Mouse (Mus musculus): ENCODE results near the gene Naa60. TPM values are rescaled to one million over a fixed set of nuclear protein-coding genes. Genes with fewer than 3 reads are reported as not detected.

Naa60 gene
- 87.9 and 95.8 TPM in 2 replicates for total RNA-seq (2014; rRNA removed)
- polyA plus RNA-seq (2015; fragmentation: Nextera tagmentation; extraction: Ambion mirVana) = 102 and 106 TPM in 2 replicates

DNA sequence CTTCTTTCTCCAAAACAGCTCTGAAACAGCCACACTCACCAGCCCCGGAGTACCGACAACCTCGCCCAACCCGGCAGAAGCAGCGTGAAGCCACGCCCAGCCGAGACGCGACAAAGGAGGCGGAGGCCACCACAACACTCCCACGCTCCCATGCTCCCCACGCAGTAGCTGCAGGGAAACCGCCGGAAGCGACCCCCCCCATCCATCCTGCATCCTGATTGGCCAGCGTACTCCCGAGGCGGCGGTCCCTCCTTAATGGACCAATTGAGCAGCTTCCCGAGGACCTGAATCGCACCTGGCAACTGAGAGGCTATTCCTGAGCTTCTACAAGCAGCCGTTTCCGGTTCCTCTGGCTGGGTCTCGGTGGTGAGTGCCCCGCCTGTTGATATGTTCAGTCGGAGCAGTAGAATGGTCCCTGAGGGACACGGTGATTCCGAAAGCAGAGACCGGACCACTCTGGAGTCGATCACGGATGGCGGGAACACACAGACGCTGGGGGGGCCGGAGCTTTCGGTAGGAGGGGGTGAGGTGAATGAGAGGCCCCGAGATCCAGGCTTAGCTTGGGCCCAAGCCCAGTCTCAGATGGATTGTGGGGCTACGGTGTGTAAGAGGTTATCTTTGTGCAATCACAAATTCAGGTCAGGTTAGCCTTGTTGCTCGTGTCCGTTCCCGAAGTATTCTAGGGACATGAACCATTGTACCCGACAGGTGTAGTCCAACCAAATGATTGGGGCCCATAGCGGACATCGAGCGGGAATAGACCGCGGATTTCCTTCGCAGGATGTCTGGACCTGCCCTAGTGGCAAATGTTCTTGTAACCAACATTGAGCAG is at the start of gene Naa60:
TSS of gene Naa60 (plus strand) at position 160 of the 832 bp plus-strand sequence.
- no peak for TF ChIP-seq CTCF (IDR thresholded peaks at IDR 0.05)
- peak; percentile 98 for ATAC-seq (ENCODE audit: low FRiP score)
- Histone ChIP-seq H3K4me3 (ENCODE audit: low read depth, low read length) (peak within 1 kb of the TSS; percentile 58), H3K4me1 (ENCODE audit: insufficient read depth, low read length) (peaks cover 4% of the 10 kb centered on the region; the same call in 1 of the 2 replicates), H3K27me3 (ENCODE audit: insufficient read depth, low read length) (no peaks in the 10 kb centered on the region), H3K4me2 (ENCODE audit: low read depth, low read length, poor library complexity, severe bottlenecking) (peak within 1 kb of the TSS; percentile 90), H3K36me3 (ENCODE audit: insufficient read depth, low read length) (peaks cover 4% of the 10 kb centered on the region; the same call in 1 of the 2 replicates), H3K9ac (replicated peaks; ENCODE audit: low read length, poor library complexity, severe bottlenecking) (peak within 1 kb of the TSS; percentile 66), H3K27ac (ENCODE audit: low read depth, low read length) (peak within 1 kb of the TSS; percentile 73), H3K9me3 (ENCODE audit: low read length) (no peaks in the 10 kb centered on the region)
- WGBS = 4% methylated on average over 47 of the region's 47 CpGs
- DNase-seq (ENCODE audit: low spot score) = peak; percentile 96

DNA sequence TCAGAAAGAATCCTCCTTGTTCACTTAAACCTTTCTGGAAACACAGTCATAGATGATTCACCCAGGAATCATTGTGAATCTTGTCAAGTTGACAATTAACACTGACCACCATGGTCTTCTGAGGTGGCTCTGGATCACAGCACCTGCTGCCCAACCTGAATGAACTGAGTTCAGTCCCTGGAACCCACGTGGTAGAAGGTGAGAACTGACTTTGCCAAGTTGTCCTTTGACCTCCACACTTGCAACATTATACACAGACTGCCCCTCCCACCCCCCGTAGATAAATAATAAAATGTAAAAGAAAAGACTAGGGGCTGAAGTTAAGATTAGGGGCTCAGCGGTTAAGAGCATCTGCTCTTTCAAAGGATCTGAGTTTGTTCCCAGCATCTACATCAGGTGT is 44.2 kb upstream of the Naa60 start:
- H3K27ac ChIP-seq (ENCODE audit: low read depth, low read length) = no peak overlapping the region
- H3K27me3 ChIP-seq (ENCODE audit: insufficient read depth, low read length) = no peaks in the 10 kb centered on the region
- no peaks in the 10 kb centered on the region for H3K36me3 ChIP-seq (ENCODE audit: insufficient read depth, low read length)
- H3K4me2 ChIP-seq (ENCODE audit: low read depth, low read length, poor library complexity, severe bottlenecking) = no peak overlapping the region
- 60% methylated on average over 3 of the region's 3 CpGs for WGBS
- ATAC-seq (ENCODE audit: low FRiP score) (no peak), DNase-seq (ENCODE audit: low spot score) (no peak)
- no peak overlapping the region for H3K4me3 ChIP-seq (ENCODE audit: low read depth, low read length)
- no peak for TF ChIP-seq CTCF (IDR thresholded peaks at IDR 0.05)
- no peak overlapping the region for H3K9ac ChIP-seq (replicated peaks; ENCODE audit: low read length, poor library complexity, severe bottlenecking)
- H3K9me3 ChIP-seq (ENCODE audit: low read length) = no peaks in the 10 kb centered on the region
- H3K4me1 ChIP-seq (ENCODE audit: insufficient read depth, low read length) = no peaks in the 10 kb centered on the region

DNA sequence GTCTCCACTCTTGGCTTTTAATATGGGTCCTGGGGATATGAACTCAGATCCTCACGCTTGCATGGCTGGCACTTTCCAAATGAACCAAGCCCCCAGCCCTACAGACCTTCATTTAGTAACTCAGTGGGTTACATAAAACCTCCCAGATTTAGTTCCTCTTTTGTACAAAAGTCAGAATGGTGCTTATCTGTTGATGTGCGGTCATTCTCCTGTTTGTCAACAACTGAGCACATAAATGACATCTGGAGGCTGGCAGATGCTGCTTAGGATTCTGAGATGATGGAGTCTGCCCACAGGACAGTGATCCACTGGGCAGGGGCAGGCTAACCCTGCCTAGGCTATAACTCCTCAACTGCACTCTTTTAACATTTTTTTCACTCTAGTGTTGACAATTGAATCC is 42.4 kb upstream of the Naa60 start:
- H3K9me3 ChIP-seq (ENCODE audit: low read length) = no peaks in the 10 kb centered on the region
- H3K9ac ChIP-seq (replicated peaks; ENCODE audit: low read length, poor library complexity, severe bottlenecking) = no peak overlapping the region
- no peak overlapping the region for H3K4me3 ChIP-seq (ENCODE audit: low read depth, low read length)
- H3K4me2 ChIP-seq (ENCODE audit: low read depth, low read length, poor library complexity, severe bottlenecking) = no peak overlapping the region
- DNase-seq (ENCODE audit: low spot score) = no peak
- no peaks in the 10 kb centered on the region for H3K4me1 ChIP-seq (ENCODE audit: insufficient read depth, low read length)
- no peaks in the 10 kb centered on the region for H3K27me3 ChIP-seq (ENCODE audit: insufficient read depth, low read length)
- TF ChIP-seq CTCF (IDR thresholded peaks at IDR 0.05) = no peak
- H3K36me3 ChIP-seq (ENCODE audit: insufficient read depth, low read length) = no peaks in the 10 kb centered on the region
- 84% methylated on average over 2 of the region's 2 CpGs for WGBS
- H3K27ac ChIP-seq (ENCODE audit: low read depth, low read length) = no peak overlapping the region
- ATAC-seq (ENCODE audit: low FRiP score) = no peak

DNA sequence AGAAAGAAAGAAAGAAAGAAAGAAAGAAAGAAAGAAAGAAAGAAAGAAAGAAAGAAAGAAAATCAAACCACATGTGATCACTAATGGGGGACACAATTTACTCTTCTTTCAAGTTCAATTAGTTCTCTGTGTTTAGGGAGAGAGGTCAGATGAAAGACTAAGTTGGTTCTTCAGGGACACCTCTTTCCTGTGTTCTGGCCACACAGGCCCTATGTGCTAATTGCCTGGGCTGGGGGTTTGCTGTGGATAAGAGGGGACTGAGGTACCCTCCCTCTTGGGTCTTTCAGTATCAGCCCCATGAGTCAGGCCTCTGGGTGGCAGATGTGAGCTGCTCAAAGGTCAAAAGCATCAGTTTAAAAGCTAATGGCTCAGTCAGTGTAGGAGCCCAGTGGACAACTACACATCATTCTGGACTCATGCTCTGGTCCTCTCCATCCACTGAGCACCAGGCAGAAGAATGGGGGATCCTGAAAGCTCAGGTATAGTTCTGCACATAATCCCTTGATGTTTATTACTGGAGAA is 41.5 kb upstream of the Naa60 start, which contains the start of gene Olfr15:
TSS of gene Olfr15 (plus strand) at position 291 of the 522 bp plus-strand sequence.
- no peak within 1 kb of the TSS for H3K4me2 ChIP-seq (ENCODE audit: low read depth, low read length, poor library complexity, severe bottlenecking)
- 0 out of 2 replicates have a peak, but pooled peaks have one; percentile 1 for TF ChIP-seq CTCF (IDR thresholded peaks at IDR 0.05)
- ATAC-seq (ENCODE audit: low FRiP score) = no peak

DNA sequence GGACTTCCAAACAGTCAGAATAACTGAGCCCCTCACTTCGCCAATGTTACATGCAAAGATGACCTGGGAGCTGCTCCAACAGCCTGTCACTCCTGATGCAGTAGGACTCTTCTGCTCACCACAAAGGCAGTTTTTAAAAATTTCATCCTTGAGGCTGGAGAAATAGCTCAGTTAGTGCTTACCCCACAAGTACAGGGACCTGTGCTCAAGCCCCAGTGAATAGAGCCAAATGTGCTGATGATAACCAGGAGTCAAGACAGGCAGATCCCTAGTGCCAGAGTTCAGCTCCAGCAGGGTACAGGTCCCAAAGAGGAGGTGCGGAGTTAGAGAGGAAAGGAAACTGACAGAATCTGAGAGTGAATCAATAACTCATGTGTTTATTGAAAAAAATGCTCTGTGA is 36.7 kb upstream of the Naa60 start:
- TF ChIP-seq CTCF (IDR thresholded peaks at IDR 0.05) = no peak
- Histone ChIP-seq H3K4me1 (ENCODE audit: insufficient read depth, low read length) (no peaks in the 10 kb centered on the region), H3K9ac (replicated peaks; ENCODE audit: low read length, poor library complexity, severe bottlenecking) (no peak overlapping the region), H3K27me3 (ENCODE audit: insufficient read depth, low read length) (no peaks in the 10 kb centered on the region), H3K9me3 (ENCODE audit: low read length) (no peaks in the 10 kb centered on the region), H3K27ac (ENCODE audit: low read depth, low read length) (no peak overlapping the region), H3K4me3 (ENCODE audit: low read depth, low read length) (no peak overlapping the region), H3K36me3 (ENCODE audit: insufficient read depth, low read length) (no peaks in the 10 kb centered on the region), H3K4me2 (ENCODE audit: low read depth, low read length, poor library complexity, severe bottlenecking) (no peak overlapping the region)
- 93% methylated on average over 2 of the region's 2 CpGs for WGBS
- ATAC-seq (ENCODE audit: low FRiP score) = no peak
- no peak for DNase-seq (ENCODE audit: low spot score)

More for the DNA sequence above, 41.5 kb upstream of the Naa60 start, which contains the start of gene Olfr15:
- no peak for DNase-seq (ENCODE audit: low spot score)
- Histone ChIP-seq H3K9me3 (ENCODE audit: low read length) (no peaks in the 10 kb centered on the region), H3K9ac (replicated peaks; ENCODE audit: low read length, poor library complexity, severe bottlenecking) (no peak within 1 kb of the TSS), H3K27ac (ENCODE audit: low read depth, low read length) (no peak within 1 kb of the TSS), H3K4me3 (ENCODE audit: low read depth, low read length) (no peak within 1 kb of the TSS), H3K27me3 (ENCODE audit: insufficient read depth, low read length) (no peaks in the 10 kb centered on the region), H3K4me1 (ENCODE audit: insufficient read depth, low read length) (no peaks in the 10 kb centered on the region), H3K36me3 (ENCODE audit: insufficient read depth, low read length) (no peaks in the 10 kb centered on the region)
